Mouse (Mus musculus) forebrain, embryonic 12.5 days (tissue): ENCODE measurements around the gene Gm10181. TPM values are rescaled to one million over a fixed set of nuclear protein-coding genes. Genes with fewer than 3 reads are reported as not detected.
A peak's percentile ranks its signal among the peaks of the same experiment; 100 is the strongest.

Experiments
- ATAC-seq: fragments of 200-750 bp; cut with Nextera tagmentation; 2 replicates; pipeline ENCODE4 v1.8.0; 2017; ENCODE audit warnings: moderate TSS enrichment; ENCODE audit not compliant: low FRiP score
- H3K27ac ChIP-seq: fragments of 300-500 bp; sonication (generic); 2 replicates; pipeline ENCODE4 v1.5.1; 2016; ENCODE audit warnings: mild to moderate bottlenecking
- H3K27me3 ChIP-seq: fragments of 300-500 bp; sonication (generic); 2 replicates; pipeline ENCODE4 v1.6.1; 2016; ENCODE audit warnings: mild to moderate bottlenecking
- H3K36me3 ChIP-seq: fragments of 300-500 bp; sonication (generic); replicated peaks from 2 replicates; pipeline ENCODE4 v1.6.1; 2016; ENCODE audit warnings: mild to moderate bottlenecking
- H3K4me1 ChIP-seq: fragments of 300-500 bp; sonication (generic); 2 replicates; pipeline ENCODE4 v1.6.1; 2016
- H3K4me2 ChIP-seq: fragments of 300-500 bp; sonication (generic); 2 replicates; pipeline ENCODE4 v1.6.1; 2016; ENCODE audit warnings: mild to moderate bottlenecking, moderate library complexity
- H3K4me3 ChIP-seq: fragments of 300-500 bp; sonication (generic); replicated peaks from 2 replicates; pipeline ENCODE4 v1.5.1; 2016; ENCODE audit warnings: mild to moderate bottlenecking
- H3K9ac ChIP-seq: fragments of 300-500 bp; sonication (generic); 2 replicates; pipeline ENCODE4 v1.6.1; 2016; ENCODE audit warnings: mild to moderate bottlenecking
- H3K9me3 ChIP-seq: fragments of 300-500 bp; sonication (generic); 2 replicates; pipeline ENCODE4 v1.6.1; 2016
- WGBS: fragments of 180-500 bp; shearing (Covaris S2); methylation state at CpG from one replicate; pipeline ENCODE4 v1.1.7; 2016; 5-methylcytosine and 5-hydroxymethylcytosine counted together
- polyA plus RNA-seq: library from polyadenylated mRNA; unstranded; fragments of >200 nt; fragmentation: Nextera tagmentation; extraction: Ambion mirVana; gene quantifications from 2 replicates; pipeline ENCODE4 v1.2.1, GENCODE M21; 2016

Gm10181 gene
- polyA plus RNA-seq, result not detected in 2 replicates

GRCm38 (mm10) chr9:25089122-25089521, at the start of gene Gm10181:
Gene Gm10181, plus strand, starts transcription at chr9:25089422.
- Histone ChIP-seq H3K4me1 (no peaks in the 10 kb centered on the region), H3K27me3 (no peaks in the 10 kb centered on the region), H3K4me2 (no peak within 1 kb of the TSS), H3K9me3 (no peaks in the 10 kb centered on the region), H3K9ac (no peak within 1 kb of the TSS), H3K4me3 (no peak within 1 kb of the TSS), H3K36me3 (no peaks in the 10 kb centered on the region), H3K27ac (no peak within 1 kb of the TSS)
- WGBS, result 78% methylated on average over 2 of the region's 2 CpGs
- ATAC-seq, result no peak

GRCm38 (mm10) chr9:25041665-25042064, 47.6 kb upstream of the Gm10181 start:
- Histone ChIP-seq H3K4me3 (no peak overlapping the region), H3K4me2 (no peak overlapping the region), H3K9me3 (no peaks in the 10 kb centered on the region), H3K4me1 (no peaks in the 10 kb centered on the region), H3K27me3 (no peaks in the 10 kb centered on the region; the same call in 1 of the 2 replicates), H3K27ac (no peak overlapping the region), H3K36me3 (no peaks in the 10 kb centered on the region), H3K9ac (no peak overlapping the region)
- WGBS, result 34% methylated on average over 6 of the region's 6 CpGs
- ATAC-seq, result 0 out of 2 replicates have a peak, but pooled peaks have one; percentile 23

- H3K4me1 ChIP-seq, result no peaks in the 10 kb centered on the region
- no peak overlapping the region for H3K4me2 ChIP-seq
- no peaks in the 10 kb centered on the region; the same call in 1 of the 2 replicates for H3K27me3 ChIP-seq
- no peak overlapping the region for H3K4me3 ChIP-seq
- no peaks in the 10 kb centered on the region for H3K9me3 ChIP-seq
- no peak for ATAC-seq
- no peak overlapping the region for H3K27ac ChIP-seq
- 80% methylated on average over 15 of the region's 15 CpGs for WGBS
- no peak overlapping the region for H3K9ac ChIP-seq
- H3K36me3 ChIP-seq, result no peaks in the 10 kb centered on the region
Measured at GRCm38 (mm10) chr9:25042162-25043111, 46.8 kb upstream of the Gm10181 start.

GRCm38 (mm10) chr9:25044325-25044724, 44.9 kb upstream of the Gm10181 start:
- Histone ChIP-seq H3K9me3 (no peaks in the 10 kb centered on the region), H3K27me3 (no peaks in the 10 kb centered on the region; the same call in 1 of the 2 replicates), H3K4me1 (no peaks in the 10 kb centered on the region), H3K4me2 (no peak overlapping the region), H3K4me3 (no peak overlapping the region), H3K9ac (no peak overlapping the region), H3K36me3 (no peaks in the 10 kb centered on the region), H3K27ac (no peak overlapping the region)
- WGBS, result 92% methylated on average over 3 of the region's 3 CpGs
- no peak for ATAC-seq

GRCm38 (mm10) chr9:25048289-25048688, 40.9 kb upstream of the Gm10181 start:
- Histone ChIP-seq H3K4me2 (no peak overlapping the region), H3K27ac (no peak overlapping the region), H3K9me3 (no peaks in the 10 kb centered on the region), H3K9ac (no peak overlapping the region), H3K4me1 (no peaks in the 10 kb centered on the region), H3K27me3 (no peaks in the 10 kb centered on the region), H3K36me3 (no peaks in the 10 kb centered on the region), H3K4me3 (no peak overlapping the region)
- 70% methylated on average over 2 of the region's 2 CpGs for WGBS
- no peak for ATAC-seq

- Histone ChIP-seq H3K27ac (no peak overlapping the region), H3K4me1 (no peaks in the 10 kb centered on the region), H3K9me3 (no peaks in the 10 kb centered on the region), H3K4me2 (no peak overlapping the region), H3K9ac (no peak overlapping the region), H3K4me3 (no peak overlapping the region), H3K36me3 (no peaks in the 10 kb centered on the region), H3K27me3 (no peaks in the 10 kb centered on the region)
- 84% methylated on average over 2 of the region's 2 CpGs for WGBS
- no peak for ATAC-seq
Measured at GRCm38 (mm10) chr9:25048940-25049339, 40.3 kb upstream of the Gm10181 start.

- Histone ChIP-seq H3K4me1 (no peaks in the 10 kb centered on the region), H3K36me3 (no peaks in the 10 kb centered on the region), H3K4me2 (no peak overlapping the region), H3K4me3 (no peak overlapping the region), H3K9ac (no peak overlapping the region), H3K27ac (no peak overlapping the region), H3K9me3 (no peaks in the 10 kb centered on the region), H3K27me3 (no peaks in the 10 kb centered on the region)
- WGBS, result 55% methylated on average over 4 of the region's 4 CpGs
- no peak for ATAC-seq
Measured at GRCm38 (mm10) chr9:25051901-25052300, 37.3 kb upstream of the Gm10181 start.

GRCm38 (mm10) chr9:25055650-25056376, 33.4 kb upstream of the Gm10181 start:
- H3K4me2 ChIP-seq, result no peak overlapping the region
- H3K9ac ChIP-seq, result no peak overlapping the region
- H3K36me3 ChIP-seq, result no peaks in the 10 kb centered on the region
- no peak overlapping the region for H3K27ac ChIP-seq
- no peak for ATAC-seq
- no peaks in the 10 kb centered on the region for H3K27me3 ChIP-seq
- no peak overlapping the region for H3K4me3 ChIP-seq
- no peaks in the 10 kb centered on the region for H3K9me3 ChIP-seq
- no peaks in the 10 kb centered on the region for H3K4me1 ChIP-seq

GRCm38 (mm10) chr9:25058726-25059125, 30.5 kb upstream of the Gm10181 start:
- ATAC-seq, result no peak
- H3K27ac ChIP-seq, result no peak overlapping the region

GRCm38 (mm10) chr9:25072666-25073065, 16.6 kb upstream of the Gm10181 start:
- ATAC-seq, result no peak
- Histone ChIP-seq H3K27ac (no peak overlapping the region), H3K9me3 (no peaks in the 10 kb centered on the region), H3K4me1 (no peaks in the 10 kb centered on the region), H3K4me3 (no peak overlapping the region), H3K4me2 (no peak overlapping the region), H3K27me3 (no peaks in the 10 kb centered on the region), H3K36me3 (no peaks in the 10 kb centered on the region), H3K9ac (no peak overlapping the region)
- WGBS, result 89% methylated on average over 1 of the region's 1 CpGs

More at GRCm38 (mm10) chr9:25058726-25059125, 30.5 kb upstream of the Gm10181 start:
- H3K9ac ChIP-seq, result no peak overlapping the region
- H3K4me3 ChIP-seq, result no peak overlapping the region
- H3K4me1 ChIP-seq, result no peaks in the 10 kb centered on the region
- no peaks in the 10 kb centered on the region for H3K27me3 ChIP-seq
- no peaks in the 10 kb centered on the region for H3K36me3 ChIP-seq
- no peaks in the 10 kb centered on the region for H3K9me3 ChIP-seq
- 80% methylated on average over 2 of the region's 3 CpGs for WGBS
- H3K4me2 ChIP-seq, result no peak overlapping the region

GRCm38 (mm10) chr9:25075977-25076376, 13.2 kb upstream of the Gm10181 start:
- no peaks in the 10 kb centered on the region for H3K36me3 ChIP-seq
- no peak overlapping the region for H3K27ac ChIP-seq
- H3K4me2 ChIP-seq, result no peak overlapping the region
- ATAC-seq, result no peak
- no peaks in the 10 kb centered on the region for H3K9me3 ChIP-seq
- 72% methylated on average over 3 of the region's 3 CpGs for WGBS
- no peaks in the 10 kb centered on the region for H3K4me1 ChIP-seq
- no peak overlapping the region for H3K4me3 ChIP-seq
- H3K27me3 ChIP-seq, result no peaks in the 10 kb centered on the region
- H3K9ac ChIP-seq, result no peak overlapping the region

- Histone ChIP-seq H3K27ac (no peak overlapping the region), H3K9ac (no peak overlapping the region), H3K27me3 (no peaks in the 10 kb centered on the region), H3K36me3 (no peaks in the 10 kb centered on the region), H3K9me3 (no peaks in the 10 kb centered on the region), H3K4me1 (no peaks in the 10 kb centered on the region), H3K4me3 (no peak overlapping the region), H3K4me2 (no peak overlapping the region)
- 87% methylated on average over 1 of the region's 1 CpGs for WGBS
- no peak for ATAC-seq
Measured at GRCm38 (mm10) chr9:25076505-25076904, 12.7 kb upstream of the Gm10181 start.
